Mouse (Mus musculus): ENCODE results near the gene Pnpla8.
"Not testable (repeated sequence)": the region's sequence is repeated elsewhere in the genome, so short reads cannot be mapped to it uniquely, and the experiment has no call there.

Gene Pnpla8

DNA sequence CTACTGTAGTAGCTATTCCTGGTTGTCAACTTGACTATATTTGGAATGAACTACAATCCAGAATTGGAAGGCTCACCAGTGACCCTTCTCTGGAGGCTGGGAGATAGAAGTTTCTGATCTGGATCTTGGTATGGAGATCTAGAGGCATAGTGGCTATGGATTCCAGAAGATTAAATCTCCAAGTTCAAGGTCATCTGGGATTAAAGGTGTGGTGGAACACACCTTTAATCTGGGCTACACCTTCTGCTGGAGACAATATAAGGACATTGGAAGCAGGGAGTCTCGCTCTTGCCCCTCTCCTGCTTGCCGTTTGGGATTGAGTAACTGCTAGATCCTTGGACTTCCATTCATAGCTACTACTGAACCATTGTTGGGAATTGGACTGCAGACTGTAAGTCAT is at the start of gene Pnpla8:
TSS of gene Pnpla8 (plus strand) at position 301 of the 400 bp plus-strand sequence.
- not testable (repeated sequence) for DNase-seq (ENCODE audit: low spot score)

DNA sequence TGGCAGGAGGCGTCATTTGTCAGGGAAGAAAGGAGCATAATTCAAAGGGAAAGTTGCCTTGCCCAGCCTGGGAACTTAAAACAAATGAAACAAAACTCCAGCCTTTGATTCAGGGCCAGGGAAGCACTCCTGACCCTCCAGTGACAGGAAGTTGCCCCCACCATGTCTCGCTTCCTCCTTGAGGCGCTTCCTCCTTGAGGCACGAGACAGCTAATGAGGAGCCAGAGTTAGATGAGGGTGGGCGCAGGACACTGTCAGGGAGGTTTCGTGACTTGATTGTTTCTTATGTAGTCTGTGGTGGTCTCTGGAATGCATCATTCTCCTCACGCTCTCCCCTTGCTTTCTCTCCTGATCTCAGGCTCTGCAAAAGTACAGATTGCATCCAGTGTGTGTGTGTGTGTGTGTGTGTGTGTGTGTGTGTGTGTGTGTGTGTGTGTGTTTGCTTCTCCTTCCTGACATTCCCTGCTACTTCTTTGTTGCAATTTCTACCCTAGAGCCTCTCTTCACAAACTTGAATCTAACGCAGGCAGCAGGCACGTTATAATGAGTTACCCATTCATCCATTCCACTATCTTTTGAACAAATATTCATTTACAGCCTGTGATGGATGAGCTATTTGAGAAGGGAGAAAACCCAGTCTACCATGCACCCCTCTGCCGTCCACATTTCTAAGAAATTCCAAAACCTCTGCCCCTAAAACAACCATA is 44.7 kb upstream of the Pnpla8 start:
- no peak for DNase-seq (ENCODE audit: low spot score)

DNA sequence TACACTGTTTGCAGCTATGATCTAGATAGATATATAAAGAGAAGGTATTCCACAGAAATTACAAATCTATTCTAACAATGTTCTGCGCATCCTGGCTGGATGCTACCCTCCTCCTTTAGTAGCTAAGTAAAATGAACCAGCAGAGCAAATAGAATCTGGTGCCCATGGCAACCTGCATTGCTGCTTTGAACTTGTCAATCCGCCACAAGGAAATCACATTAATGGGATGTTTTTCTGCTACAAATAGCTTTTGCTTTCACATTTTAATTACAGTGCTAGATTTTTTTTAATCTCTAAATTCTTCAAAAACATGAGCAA is 44.2 kb upstream of the Pnpla8 start:
- DNase-seq (ENCODE audit: low spot score), result peak; percentile 10

DNA sequence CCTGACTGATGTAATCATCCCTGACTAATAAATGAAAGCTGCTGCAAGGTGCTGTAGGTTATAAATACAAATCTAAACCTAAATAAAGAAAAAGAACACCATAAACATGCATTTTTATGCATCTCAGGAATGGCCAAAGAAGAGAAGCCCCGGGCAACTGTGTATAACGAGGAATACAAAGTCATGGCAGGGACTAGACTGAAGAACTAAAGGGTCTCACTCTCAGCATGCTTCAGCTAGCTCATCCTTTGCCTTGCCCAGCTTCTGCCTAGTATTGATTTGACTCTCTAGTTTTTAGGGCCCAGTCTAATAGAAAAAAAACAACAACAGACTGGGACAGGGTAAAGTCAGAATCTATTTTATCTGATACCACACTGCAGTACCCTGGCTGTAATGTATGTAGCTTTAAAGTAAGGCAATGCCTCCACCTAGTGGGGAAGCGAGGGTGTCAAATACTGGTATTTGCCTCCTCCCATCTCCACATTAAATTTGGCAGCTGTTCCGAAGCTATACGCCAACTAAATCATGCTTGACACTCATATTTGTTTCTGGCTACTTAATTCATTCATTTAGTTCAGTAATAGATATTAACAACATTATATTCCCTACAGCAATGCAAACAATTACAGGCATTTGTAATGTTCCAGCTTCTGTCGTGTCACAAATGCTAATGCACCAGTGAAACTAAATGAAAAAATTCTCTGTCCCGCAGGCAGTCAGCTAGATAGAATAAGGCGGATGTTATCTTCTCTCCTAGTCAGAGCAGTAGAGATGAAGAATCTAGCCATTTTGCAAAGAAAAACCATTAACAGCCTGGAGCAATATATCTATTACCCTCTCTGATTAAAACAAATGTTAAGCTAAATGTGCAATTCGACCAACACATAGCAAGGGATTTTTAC is 39.8 kb upstream of the Pnpla8 start:
- DNase-seq (ENCODE audit: low spot score), result peak; percentile 74

DNA sequence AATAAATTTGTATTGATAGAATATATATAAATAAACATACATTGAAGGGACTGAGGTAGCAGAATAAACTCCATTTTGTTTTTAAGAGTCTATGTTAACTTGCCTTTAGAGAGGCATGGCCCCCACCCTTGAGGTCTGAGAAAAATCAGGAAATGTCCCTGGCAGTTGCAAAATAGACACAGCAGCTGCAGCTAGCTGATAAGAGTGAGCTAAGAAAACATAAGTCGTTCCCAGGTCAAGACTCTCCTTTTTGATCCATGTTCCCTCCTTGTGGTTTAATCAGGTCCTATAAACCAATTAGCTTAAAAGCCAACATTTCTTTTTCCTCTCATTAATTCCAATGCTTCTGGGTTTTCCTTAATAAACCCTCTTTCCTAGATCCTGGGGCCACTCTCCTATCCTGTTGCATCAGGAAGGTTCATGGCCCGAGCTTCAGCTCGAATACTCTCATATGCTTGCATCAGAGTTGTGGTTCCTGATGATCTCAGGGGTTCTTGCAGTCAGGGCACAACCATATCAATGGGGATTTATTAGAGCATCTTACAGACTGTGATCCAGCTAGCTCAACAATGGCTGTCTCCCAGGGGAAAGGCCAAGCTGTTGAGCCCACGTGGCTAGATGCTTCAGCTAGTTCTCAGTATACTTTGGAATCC is 23.2 kb upstream of the Pnpla8 start:
- no peak for DNase-seq (ENCODE audit: low spot score)

DNA sequence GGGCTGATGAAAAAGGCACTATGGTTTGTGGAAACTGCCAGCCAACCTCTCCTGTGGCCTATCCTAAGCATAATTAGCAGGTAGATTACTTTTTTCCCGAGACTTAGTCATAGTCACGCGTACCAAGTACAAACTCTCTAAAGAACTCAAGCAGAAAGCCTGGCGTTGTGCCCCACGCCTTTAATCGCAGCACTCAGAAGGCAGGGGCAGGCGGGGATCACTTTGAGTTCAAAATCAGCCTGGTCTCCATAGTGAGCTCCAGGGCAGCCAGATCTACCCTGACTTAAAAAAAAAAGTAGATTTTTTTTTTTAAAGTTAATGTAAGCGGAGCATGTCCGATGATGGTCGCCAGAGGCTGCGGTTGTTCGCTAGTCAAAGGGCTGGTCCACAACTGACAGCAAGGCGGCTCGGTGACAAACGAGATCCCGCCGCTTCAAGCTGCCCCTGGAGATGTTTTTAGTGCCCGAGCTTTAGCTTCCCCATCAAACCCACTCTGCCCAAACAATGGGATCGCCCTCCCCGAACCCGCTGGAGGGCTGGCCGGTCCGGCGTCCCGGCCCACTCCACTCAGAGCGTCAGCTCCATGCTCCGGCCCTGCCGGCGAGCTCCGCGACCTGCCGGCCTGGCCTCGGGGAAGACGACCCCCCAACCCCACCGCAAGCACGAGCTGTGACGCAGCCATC is 11.9 kb upstream of the Pnpla8 start:
- peak; percentile 43 for DNase-seq (ENCODE audit: low spot score)

DNA sequence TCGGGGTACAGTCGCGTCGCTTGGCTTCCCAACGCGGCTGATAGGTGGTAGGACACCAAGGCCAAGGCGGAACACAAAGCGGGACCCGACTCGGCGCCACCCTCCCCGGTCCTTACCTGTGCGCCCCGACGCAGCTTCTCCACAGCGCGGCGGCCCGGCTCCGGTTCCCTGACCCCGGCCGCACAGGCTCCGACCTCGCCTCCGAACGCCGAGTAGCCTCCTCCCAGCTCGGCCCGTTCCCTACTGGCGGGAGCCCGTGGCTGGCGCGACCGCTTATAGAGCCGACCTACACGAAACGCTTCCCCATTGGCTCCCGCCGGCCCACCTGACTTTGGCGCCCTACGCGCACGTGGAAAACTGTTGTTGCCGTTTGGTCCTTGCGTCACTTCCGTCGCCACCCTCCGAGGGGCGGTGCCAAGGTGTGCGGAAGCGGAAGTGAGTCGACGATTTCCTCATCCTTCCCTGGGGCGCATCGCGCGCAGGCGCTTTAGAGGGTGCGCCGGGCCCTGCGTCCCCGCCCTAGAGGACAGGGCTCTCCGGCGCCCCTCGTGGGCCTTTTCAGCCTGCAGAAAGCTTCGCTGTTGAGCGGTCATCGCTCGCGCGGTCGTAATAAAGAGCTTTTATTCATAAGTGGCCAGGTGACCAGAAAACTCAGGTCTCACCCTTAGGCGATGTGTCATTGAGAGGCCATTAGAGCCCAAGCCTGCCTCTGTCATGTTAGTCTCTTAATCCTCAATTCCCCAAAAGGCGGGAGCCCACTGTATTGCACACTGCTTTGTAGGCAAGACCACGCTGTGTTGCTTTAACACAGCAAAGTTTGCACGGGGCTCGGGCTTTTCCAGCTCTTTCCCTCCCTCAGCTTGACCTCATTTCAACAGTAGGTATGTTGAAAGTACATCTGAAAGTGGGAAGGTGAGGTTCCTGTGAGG is 11.1 kb upstream of the Pnpla8 start, which contains the start of gene Dnajb9:
TSS of gene Dnajb9 (minus strand) at position 503 of the 929 bp plus-strand sequence.
- DNase-seq (ENCODE audit: low spot score), result peak; percentile 100

DNA sequence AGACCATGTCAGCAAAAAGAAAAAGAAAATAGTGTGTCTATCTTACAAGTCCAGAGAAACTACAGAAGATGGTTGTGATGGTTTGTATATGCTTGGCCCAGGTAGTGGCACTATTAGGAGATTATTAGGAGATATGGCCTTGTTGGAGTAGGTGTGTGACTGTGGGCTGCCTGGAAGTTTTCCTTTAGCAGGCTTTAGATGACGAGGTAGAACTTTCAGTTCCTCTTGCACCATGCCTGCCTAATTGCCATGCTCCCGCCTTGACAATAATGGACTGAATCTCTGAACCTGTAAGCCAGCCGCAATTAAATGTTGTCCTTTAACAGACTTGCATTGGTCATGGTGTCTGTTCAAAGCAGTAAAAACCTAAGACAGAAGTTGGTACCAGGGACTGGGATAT is 9.6 kb upstream of the Pnpla8 start:
- DNase-seq (ENCODE audit: low spot score), result no peak

DNA sequence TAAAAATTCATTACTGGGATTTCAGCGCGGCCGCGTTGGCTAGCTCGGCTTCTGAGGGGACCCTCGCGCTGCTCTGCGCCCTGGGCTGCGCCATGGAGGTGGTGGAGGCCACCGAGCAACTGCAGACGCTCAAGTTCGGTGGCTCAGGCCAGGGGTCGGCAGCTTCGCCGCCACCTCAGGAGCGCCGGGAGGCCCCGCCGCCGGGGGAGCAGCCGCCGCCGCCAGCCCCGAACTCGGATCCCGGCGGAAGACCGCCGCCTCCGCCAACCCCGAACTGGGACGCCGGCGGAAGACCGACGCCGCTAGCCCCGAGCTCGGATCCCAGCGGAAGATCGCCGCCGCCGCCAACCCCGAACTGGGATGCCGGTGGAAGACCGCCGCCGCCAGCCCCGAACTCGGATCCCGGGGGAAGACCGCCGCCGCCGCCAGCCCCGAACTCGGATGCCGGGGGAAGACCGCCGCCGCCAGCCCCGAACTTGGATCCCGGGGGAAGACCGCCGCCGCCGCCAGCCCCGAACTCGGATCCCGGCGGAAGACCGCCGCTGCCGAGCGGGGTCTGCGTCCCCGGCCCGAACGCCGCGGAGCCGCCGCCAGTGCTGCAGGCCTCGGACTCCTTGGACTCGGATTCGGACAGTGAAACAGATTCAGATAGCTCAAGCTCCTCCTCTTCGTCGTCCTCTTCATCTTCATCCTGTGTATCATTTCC is 634 bp downstream of the Pnpla8 start:
- no peak for DNase-seq (ENCODE audit: low spot score)

DNA sequence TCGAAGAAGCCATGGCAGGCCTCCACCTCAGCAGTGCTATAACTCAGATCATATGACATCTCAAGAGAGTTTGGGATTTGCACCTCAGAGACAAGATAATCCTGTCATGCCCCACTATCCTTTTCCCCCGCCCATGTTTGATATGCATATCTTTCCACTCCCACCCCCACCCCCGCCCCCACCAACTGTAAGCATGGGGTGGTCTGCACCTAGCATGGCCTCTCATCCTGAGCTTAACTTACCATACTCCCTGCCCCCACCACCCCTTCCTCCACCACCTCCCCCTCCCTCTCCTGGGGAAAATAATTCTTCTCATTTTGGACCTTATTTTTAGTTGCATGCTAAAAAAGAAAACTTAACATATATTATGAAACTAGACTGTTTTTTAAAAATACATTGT is 1.9 kb downstream of the Pnpla8 start:
- DNase-seq (ENCODE audit: low spot score), result no peak

DNA sequence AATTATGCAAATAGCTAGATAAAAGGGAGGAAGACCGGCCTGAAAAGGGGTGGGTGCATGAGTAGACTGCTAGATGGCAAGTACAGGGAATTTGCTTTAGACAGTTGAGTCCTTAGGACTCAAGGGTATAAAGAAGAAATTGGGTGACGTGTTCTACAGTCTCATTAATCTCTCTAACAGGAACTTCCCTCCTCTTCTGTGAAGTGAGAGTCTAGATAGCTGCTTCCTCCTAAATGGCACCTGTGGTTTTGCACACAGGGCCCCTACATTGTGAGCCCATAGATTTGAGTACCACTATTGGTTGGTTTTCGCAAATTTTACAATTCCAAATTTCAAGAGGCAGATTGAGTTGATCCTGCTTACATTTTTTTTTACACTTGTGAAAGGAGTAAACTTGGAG is 3.5 kb downstream of the Pnpla8 start:
- no peak for DNase-seq (ENCODE audit: low spot score)

DNA sequence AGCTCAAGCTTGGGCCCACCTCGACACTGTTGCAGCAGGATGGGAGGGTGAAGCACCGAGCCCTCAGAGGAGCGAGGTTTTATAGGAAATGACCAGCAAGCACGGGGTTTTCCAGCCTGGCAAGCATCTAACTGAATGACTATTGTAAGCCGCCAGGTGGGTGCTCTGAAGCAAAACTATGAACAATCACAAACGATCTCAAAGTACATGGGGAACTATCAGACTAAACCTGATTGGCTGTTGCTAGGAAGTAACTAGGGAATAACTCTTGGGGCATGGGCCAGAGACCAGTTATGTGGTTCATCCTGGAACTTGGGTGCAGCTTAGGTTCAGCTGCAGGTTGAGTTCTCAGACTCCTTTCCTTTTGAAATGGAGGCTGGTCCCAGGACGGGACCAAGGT is 19.9 kb downstream of the Pnpla8 start:
- DNase-seq (ENCODE audit: low spot score), result no peak

DNA sequence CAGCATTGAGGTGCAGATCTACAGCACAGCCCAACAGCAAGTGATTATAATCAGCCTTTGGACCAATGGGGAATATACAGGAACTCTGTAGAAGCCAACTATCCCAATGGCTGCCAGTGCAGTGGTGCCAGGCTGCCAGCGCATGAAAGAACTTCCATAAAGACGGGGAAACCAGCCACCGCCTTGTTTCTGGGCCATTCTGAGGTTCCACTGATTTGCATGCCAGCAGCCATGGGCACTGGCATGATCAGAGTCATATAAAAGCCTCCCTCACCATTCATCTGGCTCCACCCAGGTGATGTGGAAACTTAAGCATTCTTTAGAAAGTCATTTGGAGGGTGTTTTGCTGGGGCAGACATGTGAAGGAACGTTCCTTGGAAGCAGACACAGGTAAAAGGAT is 21.2 kb downstream of the Pnpla8 start:
- DNase-seq (ENCODE audit: low spot score), result no peak

DNA sequence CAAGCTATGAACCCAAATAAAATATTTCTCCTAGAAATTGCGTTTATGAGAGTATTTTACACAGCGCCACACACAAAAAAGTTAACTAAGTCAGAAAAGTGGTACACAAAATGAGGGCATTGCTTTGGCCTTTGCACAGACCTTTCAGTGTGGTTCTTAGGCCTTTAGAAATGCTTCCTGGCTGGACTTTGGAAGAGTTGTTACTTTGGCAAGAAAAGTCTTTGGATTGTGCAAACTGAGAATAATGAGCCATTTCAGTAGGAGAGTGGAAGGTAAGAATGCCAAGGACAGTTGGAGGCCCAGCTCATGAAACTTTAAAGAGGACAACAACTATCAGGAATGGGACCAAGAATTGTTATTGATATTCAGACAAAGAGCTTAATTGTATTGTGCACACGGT is 24.6 kb downstream of the Pnpla8 start:
- DNase-seq (ENCODE audit: low spot score), result no peak

DNA sequence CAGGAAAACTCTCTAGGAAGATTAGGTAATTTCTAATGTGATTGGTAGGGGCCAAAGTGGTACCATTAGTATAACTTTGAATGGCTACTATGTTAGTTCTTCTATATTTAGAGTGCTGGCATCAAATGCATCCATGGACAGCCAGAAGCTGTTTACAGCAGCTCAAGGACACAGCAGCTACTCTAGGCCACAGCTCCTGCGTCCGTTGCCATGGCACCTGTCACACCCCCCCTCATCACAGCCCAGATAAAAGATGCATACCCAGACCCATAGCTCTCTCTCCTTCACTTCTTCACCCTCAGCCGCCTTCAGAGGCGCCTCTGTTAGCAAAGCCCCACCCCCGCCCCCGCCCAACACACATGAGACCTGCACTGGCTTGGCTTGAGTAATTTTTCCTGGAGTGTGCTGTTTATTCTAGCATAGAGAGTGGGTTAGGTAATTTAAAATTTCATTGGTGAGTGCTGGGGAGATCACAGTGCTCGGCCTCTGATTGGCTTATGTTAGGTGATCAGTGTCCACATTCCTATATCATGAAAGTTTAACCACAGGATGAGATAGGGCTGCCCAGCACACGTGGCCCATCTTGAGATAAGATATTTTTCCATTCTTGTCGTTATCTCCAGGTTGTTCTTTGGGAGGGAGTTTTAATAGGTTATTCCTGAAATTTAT is 27.3 kb downstream of the Pnpla8 start:
- DNase-seq (ENCODE audit: low spot score), result no peak

DNA sequence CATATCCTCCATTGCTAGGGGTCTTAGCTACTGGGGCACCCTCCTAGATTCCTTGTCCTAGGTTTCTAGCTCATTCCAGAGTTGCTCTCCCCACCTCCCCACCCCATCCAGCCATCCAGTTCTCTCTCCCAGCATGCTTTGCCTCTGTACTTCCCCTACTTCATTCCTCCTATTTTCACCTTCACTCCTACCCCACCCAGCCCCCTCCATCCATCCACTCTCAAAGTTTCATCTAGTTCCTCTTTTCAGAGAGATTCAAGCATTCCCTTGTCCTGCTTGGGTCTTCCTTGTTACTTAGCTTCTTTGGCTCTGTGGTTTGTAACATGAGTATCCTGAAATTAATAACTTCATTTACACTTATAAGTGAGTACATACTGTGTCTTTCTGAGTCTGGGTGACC is 41.4 kb downstream of the Pnpla8 start:
- no peak for DNase-seq (ENCODE audit: low spot score)

DNA sequence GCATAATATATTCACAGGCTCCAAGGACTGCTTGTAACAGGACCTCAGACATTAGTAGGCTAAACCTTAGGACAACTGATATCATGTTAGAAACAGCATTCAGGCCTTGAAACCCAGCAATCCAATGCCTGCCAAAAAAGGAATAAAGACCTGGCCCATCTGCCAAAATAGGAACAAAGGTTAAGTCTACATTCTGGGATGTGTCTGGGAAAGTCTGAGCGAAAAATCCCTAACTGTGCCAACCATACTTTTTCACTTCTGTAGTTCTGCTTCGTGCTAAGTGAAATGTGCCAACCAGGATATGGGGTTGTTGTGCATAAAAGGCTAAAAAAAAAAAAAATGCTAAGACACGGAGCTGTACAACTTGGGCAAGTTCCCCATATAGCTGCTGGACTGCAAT is 44.5 kb downstream of the Pnpla8 start:
- DNase-seq (ENCODE audit: low spot score), result no peak

DNA sequence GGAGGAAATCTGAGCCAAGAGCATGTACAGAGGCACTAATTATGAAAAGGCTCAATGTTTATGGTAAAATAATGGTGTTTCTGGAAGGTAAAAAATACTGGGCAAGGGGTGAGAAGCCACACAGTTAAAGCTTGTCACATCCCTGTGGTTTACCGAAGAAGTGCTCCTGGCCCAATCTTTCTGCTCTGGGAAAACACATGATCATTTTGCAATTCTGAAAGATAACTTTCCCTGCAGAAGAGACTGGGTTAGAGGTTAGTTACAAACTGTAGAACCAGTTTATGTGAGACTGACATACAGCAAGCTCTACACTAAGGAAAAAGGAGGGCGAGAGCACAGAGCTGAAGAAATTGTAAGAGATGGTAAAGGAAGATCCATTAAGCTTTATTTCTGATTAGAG is 46.0 kb downstream of the Pnpla8 start:
- DNase-seq (ENCODE audit: low spot score), result no peak

DNA sequence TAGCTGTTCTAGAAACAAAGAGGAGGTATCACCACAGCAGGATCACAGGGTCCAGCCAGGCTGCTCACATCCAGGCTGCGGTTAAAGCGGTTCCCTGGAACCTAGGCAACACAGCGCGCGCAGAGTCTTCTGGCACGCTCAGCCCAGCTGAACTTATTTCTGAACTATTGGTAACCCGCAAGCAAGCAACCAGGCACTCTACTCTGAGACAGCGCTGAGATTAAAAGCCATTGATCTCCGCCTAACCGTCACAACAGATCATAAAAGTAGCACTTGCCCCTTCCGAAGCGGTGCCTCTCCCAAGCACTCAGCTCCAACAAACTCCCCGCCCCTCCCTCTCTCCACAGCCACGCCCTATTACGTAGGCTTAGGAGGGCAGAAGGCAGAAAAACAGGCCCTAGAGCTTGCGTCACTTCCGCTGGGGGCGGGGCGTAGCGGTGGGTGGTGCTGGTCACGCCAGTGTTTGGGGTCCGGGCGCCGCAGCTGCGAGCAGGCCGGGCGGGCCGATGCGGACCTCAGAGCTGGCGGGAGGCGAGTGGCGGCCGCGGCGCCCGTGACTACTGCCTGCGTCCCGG is 47.6 kb downstream of the Pnpla8 start:
- DNase-seq (ENCODE audit: low spot score), result peak; percentile 100
